Mouse (Mus musculus) liver, embryonic 16.5 days (tissue): Measurements from ENCODE around the gene Dock2. TPM values are rescaled to one million over a fixed set of nuclear protein-coding genes. Genes with fewer than 3 reads are reported as not detected.

Experiments used
- ATAC-seq: fragments of 200-750 bp; cut with Nextera tagmentation; 2 replicates; pipeline ENCODE4 v1.8.0; 2017; ENCODE audit warnings: low read depth, mild to moderate bottlenecking, moderate number of reproducible peaks, moderate library complexity
- H3K27ac ChIP-seq: fragments of 300-500 bp; sonication (generic); 2 replicates; pipeline ENCODE4 v1.5.1; 2014; ENCODE audit warnings: mild to moderate bottlenecking, low read length
- H3K27me3 ChIP-seq: fragments of 300-500 bp; sonication (generic); 2 replicates; pipeline ENCODE4 v1.6.1; 2014; ENCODE audit warnings: low read depth, low read length, mixed read lengths; ENCODE audit not compliant: control insufficient read depth, insufficient read depth
- H3K36me3 ChIP-seq: fragments of 300-500 bp; sonication (generic); 2 replicates; pipeline ENCODE4 v1.6.1; 2014; ENCODE audit warnings: mild to moderate bottlenecking; ENCODE audit not compliant: control insufficient read depth, insufficient read depth
- H3K4me1 ChIP-seq: fragments of 300-500 bp; sonication (generic); 2 replicates; pipeline ENCODE4 v1.6.1; 2014; ENCODE audit warnings: low read depth, low read length, mixed read lengths; ENCODE audit not compliant: control insufficient read depth
- H3K4me2 ChIP-seq: fragments of 300-500 bp; sonication (generic); 2 replicates; pipeline ENCODE4 v1.6.1; 2014; ENCODE audit warnings: low read depth, low read length, mixed read lengths
- H3K4me3 ChIP-seq: fragments of 300-500 bp; sonication (generic); 2 replicates; pipeline ENCODE4 v1.5.1; 2014; ENCODE audit warnings: low read depth, mild to moderate bottlenecking, low read length
- H3K9ac ChIP-seq: fragments of 300-500 bp; sonication (generic); 2 replicates; pipeline ENCODE4 v1.6.1; 2014; ENCODE audit warnings: low read depth, low read length
- H3K9me3 ChIP-seq: fragments of 300-500 bp; sonication (generic); replicated peaks from 2 replicates; pipeline ENCODE4 v1.6.1; 2016; ENCODE audit warnings: low read length; ENCODE audit not compliant: control insufficient read depth
- WGBS: fragments of 180-500 bp; shearing (Covaris S2); extraction: QIAGEN DNeasy Blood & Tissue Kit; methylation state at CpG from one replicate; pipeline ENCODE4 v1.1.7; 2014; ENCODE audit not compliant: insufficient replicate concordance; 5-methylcytosine and 5-hydroxymethylcytosine counted together
- polyA plus RNA-seq: library from polyadenylated mRNA; unstranded; fragments of >200 nt; fragmentation: Nextera tagmentation; extraction: Ambion mirVana; gene quantifications from 2 replicates; pipeline ENCODE4 v1.2.1, GENCODE M21; 2015

The Dock2 gene
- polyA plus RNA-seq, 1 experiment from 2014 or later: 5.3 TPM

DNA sequence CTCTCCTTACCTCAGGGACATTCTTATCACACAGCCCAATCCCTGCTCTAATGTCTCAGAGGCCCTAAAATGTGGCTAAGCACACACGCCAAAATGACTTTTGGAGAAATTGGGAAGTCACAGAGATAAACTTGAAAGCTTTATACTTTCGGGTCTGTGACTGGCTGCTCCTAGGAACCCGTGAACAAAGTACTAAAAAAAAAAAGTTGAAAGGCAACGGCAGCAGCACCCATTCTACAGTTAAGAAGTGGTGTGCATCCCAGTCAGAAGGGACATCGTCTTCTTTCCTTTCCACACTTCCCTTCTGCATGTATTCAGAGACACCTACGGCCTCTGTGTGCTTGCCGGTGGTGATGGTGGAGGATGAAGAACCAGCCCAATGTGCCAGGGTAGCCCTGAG lies 483.6 kb downstream of the Dock2 start:
- 61% methylated on average over 7 of the region's 7 CpGs for WGBS
- ATAC-seq: no peak
- Histone ChIP-seq H3K9ac (no peak overlapping the region), H3K4me2 (no peak overlapping the region), H3K27me3 (no peaks in the 10 kb centered on the region), H3K4me1 (no peaks in the 10 kb centered on the region), H3K36me3 (no peaks in the 10 kb centered on the region), H3K27ac (no peak overlapping the region), H3K4me3 (no peak overlapping the region), H3K9me3 (no peaks in the 10 kb centered on the region)

DNA sequence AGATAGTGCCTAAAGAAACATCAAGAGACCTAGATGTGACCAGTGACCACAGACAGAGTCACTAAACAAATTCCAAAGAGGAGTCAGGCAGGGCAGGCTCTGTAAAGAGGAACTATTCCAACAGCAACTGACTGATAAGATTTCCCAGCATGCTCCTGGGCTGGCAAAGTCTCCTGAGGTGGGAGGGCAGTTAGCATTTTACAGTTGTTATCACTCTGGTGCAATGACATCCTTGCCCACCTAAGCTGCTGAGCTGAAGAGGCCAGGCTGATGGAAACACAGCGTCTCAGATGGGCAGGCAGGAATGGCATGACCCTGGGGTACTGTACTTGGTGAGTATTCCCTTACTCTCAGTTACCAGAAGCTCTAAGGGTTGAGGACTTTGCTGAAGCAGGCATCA lies 484.1 kb downstream of the Dock2 start:
- Histone ChIP-seq H3K9me3 (no peaks in the 10 kb centered on the region), H3K4me3 (no peak overlapping the region), H3K4me2 (no peak overlapping the region), H3K4me1 (no peaks in the 10 kb centered on the region), H3K36me3 (no peaks in the 10 kb centered on the region), H3K9ac (no peak overlapping the region), H3K27me3 (no peaks in the 10 kb centered on the region), H3K27ac (no peak overlapping the region)
- no peak for ATAC-seq
- WGBS: 42% methylated on average over 1 of the region's 1 CpGs

DNA sequence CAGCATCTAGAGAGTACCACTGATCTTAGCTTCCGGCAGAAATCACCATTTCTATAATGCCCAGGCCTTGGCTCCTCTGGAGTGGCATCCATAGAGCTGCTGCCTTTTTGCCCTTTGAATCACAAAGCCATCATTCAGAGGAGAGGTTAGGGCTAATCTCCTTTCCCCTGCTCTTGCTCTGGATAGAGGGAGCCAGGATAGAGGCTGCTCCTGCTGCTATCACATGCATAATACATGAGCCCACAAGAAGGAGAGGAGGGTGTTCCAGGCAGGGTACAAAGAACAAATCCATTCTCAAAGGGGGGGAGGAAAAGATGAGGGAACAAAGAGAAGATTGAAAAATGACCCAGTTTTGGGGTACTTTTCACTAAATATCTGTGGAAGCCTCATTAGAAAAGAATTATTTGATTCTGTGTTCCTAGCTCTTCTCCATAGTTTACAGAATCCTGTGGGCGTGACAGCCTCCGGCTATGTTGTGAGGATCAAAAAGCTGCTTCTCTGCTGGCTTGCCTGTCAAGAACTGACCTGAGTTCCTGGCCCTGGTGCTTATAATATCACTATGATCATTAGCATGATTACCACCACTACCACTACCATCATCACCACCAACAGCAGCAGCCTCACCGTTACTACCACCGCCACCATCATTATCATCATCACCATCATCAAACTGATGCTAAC lies 485.9 kb downstream of the Dock2 start:
- H3K4me3 ChIP-seq: no peak overlapping the region
- no peak overlapping the region for H3K27ac ChIP-seq
- H3K9me3 ChIP-seq: no peaks in the 10 kb centered on the region
- no peak overlapping the region for H3K9ac ChIP-seq
- WGBS: 76% methylated on average over 5 of the region's 5 CpGs
- ATAC-seq: no peak
- no peak overlapping the region for H3K4me2 ChIP-seq
- H3K36me3 ChIP-seq: no peaks in the 10 kb centered on the region
- no peaks in the 10 kb centered on the region for H3K27me3 ChIP-seq
- H3K4me1 ChIP-seq: no peaks in the 10 kb centered on the region

GRCm38 (mm10) chr11:34291304-34291703 lies 492.4 kb downstream of the Dock2 start:
- no peak overlapping the region for H3K27ac ChIP-seq
- no peak overlapping the region for H3K9ac ChIP-seq
- H3K4me1 ChIP-seq: no peaks in the 10 kb centered on the region
- H3K36me3 ChIP-seq: no peaks in the 10 kb centered on the region
- 48% methylated on average over 3 of the region's 3 CpGs for WGBS
- no peaks in the 10 kb centered on the region for H3K9me3 ChIP-seq
- no peaks in the 10 kb centered on the region for H3K27me3 ChIP-seq
- no peak for ATAC-seq
- H3K4me3 ChIP-seq: no peak overlapping the region
- no peak overlapping the region for H3K4me2 ChIP-seq

DNA sequence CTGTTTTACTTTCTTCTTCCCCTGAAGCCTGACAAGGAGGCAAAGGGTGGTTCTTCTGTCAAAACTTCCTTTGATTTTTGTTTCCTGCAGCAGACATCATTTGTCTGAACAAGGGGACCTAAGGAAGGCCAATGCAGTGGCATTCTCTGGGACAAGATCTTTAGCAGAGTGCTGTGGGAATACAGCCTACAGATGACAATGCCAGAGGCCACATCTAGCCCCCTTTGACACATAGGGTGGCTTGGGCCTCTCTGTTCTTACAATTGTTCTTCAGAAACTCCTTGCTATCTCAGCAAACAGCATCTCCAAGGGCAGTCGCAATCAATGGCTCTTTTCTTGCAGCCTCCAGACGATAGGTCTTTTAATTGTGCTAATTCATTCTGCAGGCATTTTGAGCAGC lies 493.0 kb downstream of the Dock2 start:
- H3K36me3 ChIP-seq: no peaks in the 10 kb centered on the region
- H3K4me3 ChIP-seq: no peak overlapping the region
- no peaks in the 10 kb centered on the region for H3K9me3 ChIP-seq
- WGBS: 59% methylated on average over 2 of the region's 2 CpGs
- no peak for ATAC-seq
- no peaks in the 10 kb centered on the region for H3K4me1 ChIP-seq
- no peaks in the 10 kb centered on the region for H3K27me3 ChIP-seq
- no peak overlapping the region for H3K27ac ChIP-seq
- no peak overlapping the region for H3K4me2 ChIP-seq
- H3K9ac ChIP-seq: no peak overlapping the region

DNA sequence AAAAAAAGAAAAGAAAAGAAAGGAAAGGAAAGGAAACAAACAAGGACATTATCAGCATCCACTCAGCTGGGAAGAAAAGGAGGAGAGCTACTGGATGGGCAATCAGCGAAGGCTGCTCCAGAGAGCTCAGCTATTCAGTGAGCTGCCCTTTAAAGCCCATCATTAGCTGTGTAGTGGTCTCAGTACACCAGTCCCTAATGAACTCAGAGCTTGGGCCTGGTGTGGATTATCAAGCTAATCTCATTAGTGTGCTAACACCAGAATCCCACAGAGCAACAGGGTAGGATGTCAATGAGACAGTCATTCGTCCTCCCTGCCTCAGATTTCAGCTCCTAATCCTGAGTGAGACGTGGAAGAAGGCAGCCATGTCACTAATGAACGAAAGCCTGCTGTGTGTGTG lies 493.4 kb downstream of the Dock2 start:
- no peaks in the 10 kb centered on the region for H3K36me3 ChIP-seq
- H3K9ac ChIP-seq: no peak overlapping the region
- no peaks in the 10 kb centered on the region for H3K27me3 ChIP-seq
- no peak for ATAC-seq
- H3K4me2 ChIP-seq: no peak overlapping the region
- H3K4me3 ChIP-seq: no peak overlapping the region
- H3K9me3 ChIP-seq: no peaks in the 10 kb centered on the region
- 56% methylated on average over 4 of the region's 4 CpGs for WGBS
- H3K27ac ChIP-seq: no peak overlapping the region
- no peaks in the 10 kb centered on the region for H3K4me1 ChIP-seq

DNA sequence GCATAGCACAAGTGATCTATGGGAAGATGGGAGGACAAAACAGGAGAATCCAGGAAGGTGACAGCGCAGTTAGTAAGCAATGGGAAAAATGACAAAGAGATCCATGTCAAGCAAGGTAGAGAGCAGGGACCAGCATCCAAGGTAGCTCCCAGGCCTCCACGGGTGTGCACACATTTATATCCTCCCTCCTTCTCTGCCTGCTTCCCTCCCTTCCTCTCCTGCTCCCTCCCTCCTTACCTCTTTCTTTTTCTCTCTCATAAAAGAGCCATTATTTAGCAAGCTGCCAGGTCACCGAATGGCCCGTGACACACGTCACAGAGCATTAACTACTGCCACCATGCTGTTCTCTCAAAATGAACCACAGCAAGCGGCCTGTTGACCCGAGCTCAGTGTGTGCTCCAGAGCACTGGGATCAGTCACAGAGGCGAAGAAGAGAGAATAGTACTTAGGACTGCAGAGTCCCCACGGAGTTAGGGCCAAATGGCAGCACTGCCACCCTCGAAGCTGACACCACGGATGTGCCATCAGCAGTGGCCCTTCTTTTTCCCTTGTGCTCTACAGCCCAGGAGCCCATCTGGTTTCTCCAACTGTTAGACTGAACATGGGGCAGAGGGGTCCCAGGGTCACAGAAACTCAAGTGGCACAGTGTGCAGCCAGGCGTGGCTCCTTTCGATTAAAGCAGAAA lies 499.4 kb downstream of the Dock2 start:
- ATAC-seq: no peak
- Histone ChIP-seq H3K4me3 (no peak overlapping the region), H3K4me2 (no peak overlapping the region), H3K27ac (no peak overlapping the region), H3K27me3 (no peaks in the 10 kb centered on the region), H3K4me1 (no peaks in the 10 kb centered on the region), H3K9me3 (no peaks in the 10 kb centered on the region), H3K36me3 (no peaks in the 10 kb centered on the region), H3K9ac (no peak overlapping the region)
- WGBS: 62% methylated on average over 13 of the region's 13 CpGs

DNA sequence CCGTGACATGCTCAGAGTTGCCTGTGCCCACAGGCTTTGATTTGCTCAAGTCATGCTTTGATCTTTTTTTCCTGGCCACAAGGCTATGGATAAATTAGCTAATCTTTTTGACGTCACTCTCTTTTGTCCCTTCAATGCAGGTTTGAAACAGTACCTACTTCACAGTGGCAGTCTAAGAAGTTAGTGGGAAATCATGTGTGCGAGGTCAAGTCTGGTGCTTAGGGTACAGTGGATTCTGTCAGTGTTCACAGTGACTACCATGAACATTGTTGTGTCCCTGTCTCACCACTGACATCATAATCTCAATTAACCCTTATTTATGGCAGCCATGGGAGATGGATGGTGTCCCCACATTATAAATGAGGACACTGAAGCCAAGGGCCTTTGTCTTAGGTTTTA lies 506.6 kb downstream of the Dock2 start:
- Histone ChIP-seq H3K27me3 (no peaks in the 10 kb centered on the region), H3K4me2 (no peak overlapping the region), H3K4me1 (no peaks in the 10 kb centered on the region), H3K36me3 (no peaks in the 10 kb centered on the region), H3K27ac (no peak overlapping the region), H3K9me3 (no peaks in the 10 kb centered on the region), H3K9ac (no peak overlapping the region), H3K4me3 (no peak overlapping the region)
- ATAC-seq: no peak
- 62% methylated on average over 3 of the region's 3 CpGs for WGBS

DNA sequence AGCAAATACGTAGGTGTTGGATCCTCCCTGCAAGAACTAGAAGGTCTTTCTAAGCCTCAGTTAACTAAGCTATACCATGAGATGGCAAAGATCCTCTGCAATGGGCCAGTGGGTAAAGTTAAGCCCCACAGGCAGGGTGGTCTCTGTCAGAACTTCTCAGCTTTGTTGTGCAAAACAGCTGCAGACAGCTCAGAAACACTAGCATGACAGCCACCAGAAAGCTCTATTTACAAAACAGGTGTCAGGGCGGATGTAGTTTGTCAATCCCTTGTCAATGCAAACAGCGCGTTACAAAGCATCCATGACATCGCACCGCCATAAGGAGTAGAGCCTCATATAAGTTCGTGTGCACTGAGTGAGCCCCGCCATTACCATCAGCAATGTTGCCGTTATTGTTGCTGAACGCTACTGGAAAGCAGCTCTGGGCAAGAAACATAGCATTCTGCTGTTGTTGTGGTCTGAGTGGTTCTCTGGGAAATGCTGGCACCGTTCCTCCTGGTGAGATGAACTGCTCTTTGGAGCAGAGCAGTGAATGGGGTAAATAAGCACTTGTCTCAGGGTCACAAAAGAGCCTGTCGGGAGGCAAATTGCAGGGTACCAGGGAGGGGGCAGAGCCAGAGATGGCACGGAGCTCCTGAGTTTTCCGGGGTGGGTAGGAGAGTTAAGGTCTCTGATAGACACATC lies 507.2 kb downstream of the Dock2 start:
- Histone ChIP-seq H3K9me3 (no peaks in the 10 kb centered on the region), H3K27me3 (no peaks in the 10 kb centered on the region), H3K4me2 (no peak overlapping the region), H3K27ac (no peak overlapping the region), H3K36me3 (no peaks in the 10 kb centered on the region), H3K4me3 (no peak overlapping the region), H3K9ac (no peak overlapping the region), H3K4me1 (no peaks in the 10 kb centered on the region)
- no peak for ATAC-seq
- 73% methylated on average over 14 of the region's 14 CpGs for WGBS
